Mouse (Mus musculus) neutrophil, adult 5-6 weeks (primary cell): Measurements from ENCODE around the gene Plekhg2. TPM values are rescaled to one million over a fixed set of nuclear protein-coding genes. Genes with fewer than 3 reads are reported as not detected.

ENCODE experiments used
- total RNA-seq: library from RNA; stranded (forward); fragments of 200-1000 nt; gene quantifications from 2 replicates; pipeline ENCODE4 v1.2.3, GENCODE M21; 2017

Plekhg2 gene
- total RNA-seq, 1 experiment from 2014 or later, result 32.6 TPM

Other genes starting within 250 kb of the Plekhg2 start
- not detected in 2 replicates for gene 9530053A07Rik, start 243.1 kb downstream of the Plekhg2 start, total RNA-seq
- gene Fbl, start 202.9 kb downstream of the Plekhg2 start, total RNA-seq, result 49.8 and 55.4 TPM in 2 replicates
- gene Dyrk1b, start 193.1 kb downstream of the Plekhg2 start, total RNA-seq, result 11.5 and 13.2 TPM in 2 replicates
- gene Eid2, start 104.7 kb downstream of the Plekhg2 start, total RNA-seq, result 1.2 TPM in 1 of 2 replicates, not detected in the other
- 5.0 and 5.9 TPM in 2 replicates for gene Eid2b, start 94.9 kb downstream of the Plekhg2 start, total RNA-seq
- gene Selenov, start 81.4 kb downstream of the Plekhg2 start, total RNA-seq, result not detected in 2 replicates
- gene Dll3, start 70.4 kb downstream of the Plekhg2 start, total RNA-seq, result 0.12 and 0.47 TPM in 2 replicates
- 8.5 and 10.0 TPM in 2 replicates for gene Timm50, start 60.5 kb downstream of the Plekhg2 start, total RNA-seq
- gene Supt5, start 33.9 kb downstream of the Plekhg2 start, total RNA-seq, result 118 and 126 TPM in 2 replicates
- 700 and 800 TPM in 2 replicates for gene Rps16, start 21.9 kb downstream of the Plekhg2 start, total RNA-seq
- gene Zfp36, start 7.7 kb upstream of the Plekhg2 start, total RNA-seq, result 496 and 563 TPM in 2 replicates
- 9.1 and 9.8 TPM in 2 replicates for gene Med29, start 20.1 kb upstream of the Plekhg2 start, total RNA-seq
- 218 and 230 TPM in 2 replicates for gene Paf1, start 20.4 kb upstream of the Plekhg2 start, total RNA-seq
- 1,008 and 1,024 TPM in 2 replicates for gene Gmfg, start 64.8 kb upstream of the Plekhg2 start, total RNA-seq
- 0.37 and 0.47 TPM in 2 replicates for gene Lrfn1, start 79.4 kb upstream of the Plekhg2 start, total RNA-seq
- not detected in 2 replicates for gene Ifnl2, start 137.9 kb upstream of the Plekhg2 start, total RNA-seq
- not detected in 2 replicates for gene Ifnl3, start 150.2 kb upstream of the Plekhg2 start, total RNA-seq
- not detected in 2 replicates for gene Sycn, start 168.3 kb upstream of the Plekhg2 start, total RNA-seq
- 0.49 and 0.70 TPM in 2 replicates for gene Nccrp1, start 174.7 kb upstream of the Plekhg2 start, total RNA-seq
- 15.2 and 16.8 TPM in 2 replicates for gene Samd4b, start 225.5 kb upstream of the Plekhg2 start, total RNA-seq
- 6.6 and 8.8 TPM in 2 replicates for gene Pak4, start 225.6 kb upstream of the Plekhg2 start, total RNA-seq